Mouse (Mus musculus) 416B (cell line): ENCODE measurements around the gene Krtcap2.
"Not testable (repeated sequence)": the region's sequence is repeated elsewhere in the genome, so short reads cannot be mapped to it uniquely, and the experiment has no call there.

Experiments
- DNase-seq: peaks from one replicate; pipeline ENCODE4 v3.0.0; 2011; ENCODE audit warnings: low read depth

Krtcap2 gene

GRCm38 (mm10) chr3:89245688-89246171 lies at the start of gene Krtcap2:
TSS of gene Krtcap2 (plus strand) at chr3:89245966.
- peak; percentile 72 for DNase-seq

GRCm38 (mm10) chr3:89195979-89196877 lies 49.5 kb upstream of the Krtcap2 start:
- DNase-seq: peak; percentile 98

- DNase-seq: peak; percentile 74
Observed at GRCm38 (mm10) chr3:89199839-89200238, 45.9 kb upstream of the Krtcap2 start.

DNA sequence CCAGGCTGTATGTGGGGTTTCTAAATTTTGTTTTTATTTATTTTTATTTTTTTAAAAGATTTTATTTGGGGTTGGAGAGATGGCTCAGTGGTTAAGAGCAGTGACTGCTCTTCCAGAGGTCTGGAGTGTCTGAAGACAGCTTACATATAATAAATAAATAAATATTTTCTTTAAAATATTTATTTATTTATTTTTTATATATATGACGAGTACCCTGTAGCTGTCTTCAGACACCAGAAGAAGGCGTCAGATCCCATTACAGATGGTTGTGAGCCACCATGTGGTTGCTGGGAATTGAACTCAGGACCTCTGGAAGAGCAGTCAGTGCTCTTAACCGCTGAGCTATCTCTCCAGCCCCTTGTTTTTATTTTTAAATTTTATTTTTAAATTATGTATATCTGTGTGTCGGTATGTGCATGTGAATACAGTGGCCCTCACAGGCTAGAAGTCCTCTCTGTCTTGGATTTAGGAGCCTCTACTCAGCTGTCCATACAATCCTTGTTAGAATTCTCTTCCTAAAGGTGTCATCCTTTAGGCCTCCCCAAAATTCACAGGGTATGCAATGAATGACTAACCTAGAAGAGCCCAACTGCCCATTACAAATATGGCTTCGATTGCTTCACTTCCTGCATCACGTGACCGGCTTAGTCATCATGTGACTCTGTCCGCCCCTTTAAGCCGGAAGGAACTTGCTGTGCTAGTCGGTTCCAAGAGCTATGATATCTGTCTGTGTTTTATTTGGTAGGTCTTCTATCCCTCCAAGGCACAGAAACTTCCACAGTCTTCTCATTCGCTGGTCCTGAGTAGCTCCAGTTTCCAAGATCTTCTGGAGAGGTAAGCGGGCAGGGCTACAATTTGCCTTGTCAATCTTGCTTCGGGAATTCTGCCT lies 43.3 kb upstream of the Krtcap2 start, which contains the start of gene Gba:
TSS of gene Gba (plus strand) at position 676 of the 889 bp plus-strand sequence.
- DNase-seq: peak; percentile 96

GRCm38 (mm10) chr3:89203142-89203514 lies 42.6 kb upstream of the Krtcap2 start:
- no peak for DNase-seq

DNA sequence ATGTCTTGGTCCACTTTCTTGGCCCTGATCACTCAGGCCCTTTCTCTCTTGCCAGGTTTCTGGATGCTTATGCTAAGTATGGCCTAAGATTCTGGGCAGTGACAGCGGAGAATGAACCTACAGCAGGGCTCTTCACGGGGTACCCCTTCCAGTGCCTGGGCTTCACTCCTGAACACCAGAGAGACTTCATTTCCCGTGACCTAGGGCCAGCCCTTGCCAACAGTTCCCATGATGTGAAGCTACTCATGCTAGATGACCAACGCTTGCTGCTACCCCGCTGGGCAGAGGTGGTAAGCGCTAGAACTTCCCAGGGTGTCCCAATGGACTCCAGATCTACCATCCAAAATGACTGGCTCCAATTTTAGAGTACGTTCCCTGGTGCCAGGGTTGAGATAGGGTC lies 39.7 kb upstream of the Krtcap2 start:
- DNase-seq: no peak

DNA sequence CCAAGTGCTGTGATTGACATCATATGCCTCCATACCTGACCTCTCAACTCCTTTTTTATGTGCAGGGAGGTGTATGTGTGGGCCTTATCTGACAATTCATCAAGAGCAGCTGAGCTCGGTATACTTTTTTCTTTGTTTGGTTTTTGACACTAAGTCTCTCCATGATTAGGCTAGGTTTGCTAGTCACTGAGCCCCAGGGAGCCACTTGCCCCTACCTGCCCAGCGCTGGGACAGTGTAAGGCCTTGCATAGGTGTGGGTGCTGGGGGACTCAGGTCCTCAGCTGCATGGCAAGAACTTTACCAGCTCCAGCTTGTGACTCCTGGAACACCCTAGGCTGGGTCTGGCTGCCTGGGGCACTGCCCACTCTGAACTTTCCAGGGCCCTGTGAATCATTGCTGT lies 39.1 kb upstream of the Krtcap2 start:
- no peak for DNase-seq

DNA sequence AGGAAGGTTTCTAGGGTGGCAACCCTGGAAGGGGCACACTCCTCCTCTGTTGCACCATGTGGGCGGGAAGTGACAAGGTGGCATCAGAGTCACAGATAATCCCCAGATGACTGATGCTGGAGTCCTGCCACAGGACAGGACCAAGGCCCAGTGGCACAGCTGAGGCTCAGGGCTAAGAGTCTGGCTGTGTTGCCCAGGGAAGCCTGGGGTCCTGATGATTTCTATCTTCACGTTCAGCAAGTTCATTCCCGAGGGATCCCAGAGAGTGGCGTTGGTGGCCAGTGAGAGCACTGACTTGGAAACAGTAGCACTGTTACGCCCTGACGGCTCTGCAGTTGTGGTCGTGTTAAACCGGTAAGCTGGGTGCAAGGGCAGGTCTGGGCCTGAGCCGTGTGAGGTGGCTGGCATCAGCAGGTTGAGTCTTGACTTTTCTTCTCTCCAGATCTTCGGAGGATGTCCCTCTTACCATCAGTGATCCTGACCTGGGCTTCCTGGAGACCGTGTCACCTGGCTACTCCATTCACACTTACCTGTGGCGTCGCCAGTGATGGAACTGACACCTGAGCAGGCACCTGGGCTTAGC lies 37.6 kb upstream of the Krtcap2 start:
- no peak for DNase-seq

GRCm38 (mm10) chr3:89208736-89209135 lies 37.0 kb upstream of the Krtcap2 start:
- DNase-seq: no peak

DNA sequence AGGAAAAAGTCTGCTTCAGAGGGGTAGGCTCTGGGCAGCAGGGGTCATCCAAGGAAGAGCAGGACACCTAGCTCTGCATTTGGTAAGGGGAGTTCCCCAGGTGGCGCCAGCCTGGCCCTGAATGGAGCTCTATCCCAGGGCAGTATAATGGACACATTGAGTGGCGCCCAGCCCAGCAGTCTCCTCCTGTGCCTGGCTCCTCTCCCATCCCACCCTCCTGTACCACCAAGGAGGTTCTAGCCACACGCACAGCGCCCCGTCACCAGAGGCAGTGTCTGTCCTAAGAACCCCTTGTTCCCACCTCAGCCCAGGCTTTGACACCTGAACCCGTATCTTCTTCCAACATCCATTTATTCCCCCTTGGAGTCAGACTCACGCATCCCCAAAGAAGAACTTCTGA lies 36.0 kb upstream of the Krtcap2 start:
- DNase-seq: no peak

- no peak for DNase-seq
Observed at GRCm38 (mm10) chr3:89210162-89210561, 35.6 kb upstream of the Krtcap2 start.

GRCm38 (mm10) chr3:89210731-89211130 lies 35.0 kb upstream of the Krtcap2 start:
- no peak for DNase-seq

- peak; percentile 92 for DNase-seq
Observed at GRCm38 (mm10) chr3:89213803-89214530, 31.8 kb upstream of the Krtcap2 start.

- DNase-seq: no peak
Observed at GRCm38 (mm10) chr3:89214681-89215411, 30.9 kb upstream of the Krtcap2 start, which contains the start of gene Thbs3. TSS of gene Thbs3 (plus strand) at chr3:89215180.

DNA sequence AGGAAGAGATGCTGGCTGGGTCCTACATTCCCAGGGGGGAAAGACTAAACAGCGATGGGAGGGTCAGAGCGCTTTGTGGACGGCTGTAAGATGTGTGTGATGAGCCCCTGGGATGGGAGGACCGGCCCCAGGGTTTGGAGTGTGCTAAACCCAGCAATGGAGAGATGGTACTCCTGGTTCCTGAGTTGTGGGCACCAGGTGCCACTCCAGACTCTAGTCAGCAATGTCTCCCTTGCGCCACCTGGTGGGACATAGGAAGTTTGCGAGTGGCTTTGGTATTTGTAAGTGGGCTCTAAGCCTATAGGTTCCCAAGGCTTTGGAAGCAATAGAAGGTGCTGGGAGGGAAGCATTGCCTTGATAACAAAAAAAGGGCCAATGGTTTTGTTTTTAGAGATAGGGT lies 29.9 kb upstream of the Krtcap2 start:
- peak; percentile 85 for DNase-seq

DNA sequence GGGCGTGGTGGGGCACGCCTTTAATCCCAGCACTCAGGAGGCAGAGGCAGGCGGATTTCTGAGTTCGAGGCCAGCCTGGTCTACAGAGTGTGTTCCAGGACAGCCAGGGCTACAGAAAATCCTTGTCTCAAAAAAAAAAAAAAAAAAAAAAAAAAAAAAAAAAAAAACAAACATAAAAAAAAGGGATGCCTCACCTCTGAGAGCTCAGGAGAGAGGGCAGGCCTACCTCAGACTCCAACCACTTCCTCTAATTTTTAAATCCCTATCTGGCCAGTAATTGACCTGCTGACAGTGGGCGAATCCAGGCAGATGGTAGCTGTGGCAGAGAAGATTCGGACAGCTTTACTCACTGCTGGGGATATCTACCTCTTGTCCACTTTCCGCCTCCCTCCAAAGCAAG lies 29.4 kb upstream of the Krtcap2 start:
- DNase-seq: not testable (repeated sequence)

DNA sequence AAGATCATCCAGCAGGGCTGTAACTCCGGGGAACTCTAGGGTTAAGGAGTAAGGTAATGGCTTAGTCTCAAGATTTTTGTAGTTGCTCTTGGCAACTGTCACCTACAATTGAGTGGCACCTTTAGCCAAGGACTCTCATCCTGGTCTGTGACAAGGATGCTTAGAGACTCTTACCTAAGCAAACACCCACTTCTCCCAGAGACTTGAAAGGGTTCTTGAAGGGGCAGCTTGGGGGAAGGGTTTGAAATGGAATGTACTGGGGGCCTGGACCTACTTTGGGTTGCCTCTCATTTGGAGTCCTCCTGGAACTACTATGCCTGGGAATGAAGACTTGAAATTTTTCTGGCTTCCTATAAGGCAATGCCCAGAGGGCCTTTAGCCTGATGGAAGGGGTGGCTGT lies 27.5 kb upstream of the Krtcap2 start:
- no peak for DNase-seq

DNA sequence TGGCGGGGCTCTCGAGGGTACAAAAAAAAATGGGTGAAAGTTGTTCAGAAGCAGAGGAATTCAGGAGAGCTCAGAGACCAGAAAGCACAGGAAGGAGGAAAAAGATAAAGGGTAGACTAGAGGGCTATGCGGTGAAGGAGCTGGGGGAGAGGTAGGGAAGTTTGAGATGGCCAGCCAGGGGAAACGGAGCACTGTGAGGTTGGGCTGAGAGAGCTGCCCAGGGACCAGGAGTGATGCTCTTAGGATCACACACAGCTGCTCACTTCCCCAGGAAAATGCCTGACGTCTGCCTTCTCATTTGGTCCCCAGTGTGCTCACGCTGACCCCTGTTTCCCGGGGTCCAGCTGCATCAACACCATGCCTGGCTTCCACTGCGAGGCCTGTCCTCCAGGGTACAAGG lies 26.2 kb upstream of the Krtcap2 start:
- DNase-seq: no peak

GRCm38 (mm10) chr3:89221167-89221566 lies 24.6 kb upstream of the Krtcap2 start:
- DNase-seq: no peak

- DNase-seq: no peak
Observed at GRCm38 (mm10) chr3:89224796-89225195, 21.0 kb upstream of the Krtcap2 start.

- DNase-seq: no peak
Observed at GRCm38 (mm10) chr3:89225321-89225815, 20.4 kb upstream of the Krtcap2 start.
